Mouse (Mus musculus): ENCODE measurements around the gene Gm47283.
"Not testable (repeated sequence)": the region's sequence is repeated elsewhere in the genome, so short reads cannot be mapped to it uniquely, and the experiment has no call there.

Gm47283 gene

GRCm38 (mm10) chrY:90784438-90784837 lies at the start of gene Gm47283:
Gm47283 (plus strand) TSS chrY:90784738.
- DNase-seq: not testable (repeated sequence)

DNA sequence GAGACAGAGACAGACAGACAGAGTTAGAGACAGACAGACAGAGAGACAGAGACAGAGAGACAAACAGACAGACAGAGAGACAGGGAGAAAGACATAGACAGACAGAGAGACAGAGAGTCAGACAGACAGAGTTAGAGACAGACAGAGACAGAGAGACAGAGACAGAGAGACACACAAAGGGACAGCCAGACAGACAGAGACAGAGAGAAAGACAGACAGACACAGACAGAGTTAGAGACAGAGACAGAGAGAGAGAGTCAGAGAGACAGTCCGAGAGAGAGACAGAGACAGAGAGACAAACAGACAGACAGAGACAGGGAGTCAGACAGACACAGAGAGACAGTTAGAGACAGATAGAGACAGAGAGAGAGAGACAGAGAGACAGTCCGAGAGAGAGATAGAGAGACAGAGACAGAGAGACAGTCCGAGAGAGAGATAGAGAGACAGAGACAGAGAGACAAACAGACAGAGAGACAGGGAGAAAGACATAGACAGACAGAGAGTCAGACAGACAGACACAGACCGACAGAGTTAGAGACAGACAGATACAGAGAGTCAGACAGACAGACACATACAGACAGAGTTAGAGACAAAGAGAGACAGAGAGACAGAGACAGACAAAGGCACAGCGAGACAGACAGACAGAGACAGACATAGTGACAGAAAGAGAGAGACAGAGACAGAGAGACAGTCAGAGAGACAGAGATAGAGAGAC lies 49.2 kb upstream of the Gm47283 start:
- DNase-seq: not testable (repeated sequence)

DNA sequence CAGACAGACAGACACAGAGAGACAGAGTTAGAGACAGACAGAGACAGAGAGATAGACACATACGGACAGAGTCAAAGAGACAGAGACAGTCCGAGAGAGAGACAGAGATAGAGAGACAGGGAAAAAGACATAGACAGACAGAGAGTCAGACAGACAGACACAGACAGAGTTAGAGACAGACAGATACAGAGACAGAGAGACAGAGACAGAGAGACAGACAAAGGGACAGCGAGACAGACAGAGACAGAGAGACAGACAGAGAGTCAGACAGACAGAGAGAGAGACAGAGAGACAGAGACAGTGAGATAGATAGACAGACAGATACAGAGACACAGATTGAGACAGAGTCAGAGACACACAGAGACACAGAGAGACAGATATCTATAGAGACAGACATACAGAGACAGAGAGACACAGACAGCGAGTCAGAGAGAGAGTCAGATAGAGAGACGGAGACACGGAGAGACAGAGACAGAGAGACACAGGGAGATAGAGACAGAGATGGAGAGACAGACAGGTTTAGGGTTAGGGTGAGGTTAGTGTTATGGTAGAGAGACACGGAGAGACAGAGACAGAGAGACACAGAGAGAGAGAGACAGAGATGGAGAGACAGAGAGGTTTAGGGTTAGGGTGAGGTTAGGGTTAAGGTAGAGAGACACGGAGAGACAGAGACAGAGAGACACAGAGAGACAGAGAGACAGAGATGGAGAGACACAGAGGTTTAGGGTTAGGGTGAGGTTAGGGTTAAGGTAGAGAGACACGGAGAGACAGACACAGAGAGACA lies 48.1 kb upstream of the Gm47283 start:
- DNase-seq: not testable (repeated sequence)

DNA sequence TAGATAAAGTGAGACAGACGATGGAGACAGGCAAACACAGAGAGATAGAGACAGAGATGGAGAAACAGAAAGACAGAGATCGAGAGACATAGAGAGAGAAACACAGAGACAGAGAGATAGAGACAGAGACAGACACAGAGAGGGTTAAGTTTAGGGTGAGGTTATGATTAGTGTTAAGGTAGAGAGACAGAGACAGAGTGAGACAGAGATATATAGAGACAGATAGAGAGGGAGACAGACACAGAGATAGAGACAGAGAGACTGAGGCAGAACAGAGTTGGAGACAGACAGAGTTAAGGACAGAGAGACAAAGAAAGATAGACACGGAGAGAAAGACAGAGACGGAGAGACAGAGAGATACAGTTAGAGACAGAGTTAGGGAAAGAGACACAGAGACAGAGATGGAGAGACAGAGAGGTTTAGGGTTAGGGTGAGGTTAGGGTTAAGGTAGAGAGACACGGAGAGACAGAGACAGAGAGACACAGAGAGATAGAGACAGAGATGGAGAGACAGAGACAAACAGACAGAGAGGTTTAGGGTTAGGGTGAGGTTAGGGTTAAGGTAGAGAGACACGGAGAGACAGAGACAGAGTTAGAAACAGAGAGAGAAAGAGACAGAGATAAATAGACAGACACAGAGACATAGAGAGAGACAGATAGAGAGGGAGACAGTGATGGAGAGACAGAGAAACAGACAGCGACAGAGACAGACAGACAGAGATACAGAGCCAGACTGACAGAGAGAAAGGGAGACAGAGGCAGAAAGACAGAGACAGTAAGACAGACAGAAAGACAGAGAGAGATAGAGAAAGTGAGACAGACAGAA lies 46.7 kb upstream of the Gm47283 start:
- DNase-seq: no peak

- DNase-seq: no peak
These were observed 46.2 kb upstream of the Gm47283 start for GRCm38 (mm10) chrY:90738431-90738680.

GRCm38 (mm10) chrY:90738841-90739530 lies 45.6 kb upstream of the Gm47283 start:
- DNase-seq: peak; percentile 48

DNA sequence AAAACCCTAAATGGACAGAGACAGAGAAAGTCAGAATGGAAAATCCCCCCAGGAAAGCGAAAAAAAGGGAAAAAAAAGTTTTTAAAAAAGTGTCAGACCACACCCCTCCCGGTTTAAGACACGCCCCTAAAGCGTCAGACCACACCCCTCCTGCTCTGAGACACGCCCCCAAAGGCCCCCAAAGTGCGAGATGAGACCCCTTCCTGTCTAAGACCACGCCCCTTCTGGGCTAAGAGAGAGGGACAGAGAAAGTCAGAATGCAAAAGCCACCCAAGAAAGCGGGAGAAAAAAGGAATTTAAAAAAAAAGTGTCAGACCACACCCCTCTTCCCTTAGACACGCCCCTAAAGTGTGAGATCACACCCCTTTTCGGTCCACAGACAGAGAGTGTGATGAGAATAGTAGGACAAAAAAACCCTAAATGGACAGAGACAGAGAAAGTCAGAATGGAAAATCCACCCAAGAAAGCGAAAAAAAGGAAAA lies 45.0 kb upstream of the Gm47283 start:
- DNase-seq: peak; percentile 57

DNA sequence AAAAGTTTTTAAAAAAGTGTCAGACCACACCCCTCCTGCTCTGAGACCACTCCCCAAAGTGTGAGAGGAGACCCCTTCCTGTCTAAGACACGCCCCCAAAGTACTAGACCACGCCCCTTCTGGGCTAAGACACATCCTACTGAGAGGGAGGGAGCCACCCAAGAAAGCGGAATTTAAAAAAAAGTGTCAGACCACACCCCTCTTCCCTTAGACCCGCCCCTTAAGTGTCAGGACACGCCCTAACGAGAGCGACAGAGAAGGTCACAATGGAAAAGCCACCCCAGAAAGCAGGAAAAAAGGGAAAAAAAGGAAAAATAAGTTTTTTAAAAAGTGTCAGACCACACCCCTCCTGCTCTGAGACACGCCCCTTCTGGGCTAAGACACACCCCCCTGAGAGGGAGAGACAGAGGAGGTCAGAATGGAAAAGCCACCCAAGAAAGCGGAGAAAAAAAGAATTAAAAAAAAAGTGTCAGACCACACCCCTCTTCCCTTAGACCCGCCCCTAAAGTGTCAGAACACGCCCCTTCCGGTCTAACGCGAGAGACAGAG lies 44.5 kb upstream of the Gm47283 start:
- peak; percentile 66 for DNase-seq

- peak; percentile 60 for DNase-seq
These were observed 43.5 kb upstream of the Gm47283 start for GRCm38 (mm10) chrY:90741006-90741405.

DNA sequence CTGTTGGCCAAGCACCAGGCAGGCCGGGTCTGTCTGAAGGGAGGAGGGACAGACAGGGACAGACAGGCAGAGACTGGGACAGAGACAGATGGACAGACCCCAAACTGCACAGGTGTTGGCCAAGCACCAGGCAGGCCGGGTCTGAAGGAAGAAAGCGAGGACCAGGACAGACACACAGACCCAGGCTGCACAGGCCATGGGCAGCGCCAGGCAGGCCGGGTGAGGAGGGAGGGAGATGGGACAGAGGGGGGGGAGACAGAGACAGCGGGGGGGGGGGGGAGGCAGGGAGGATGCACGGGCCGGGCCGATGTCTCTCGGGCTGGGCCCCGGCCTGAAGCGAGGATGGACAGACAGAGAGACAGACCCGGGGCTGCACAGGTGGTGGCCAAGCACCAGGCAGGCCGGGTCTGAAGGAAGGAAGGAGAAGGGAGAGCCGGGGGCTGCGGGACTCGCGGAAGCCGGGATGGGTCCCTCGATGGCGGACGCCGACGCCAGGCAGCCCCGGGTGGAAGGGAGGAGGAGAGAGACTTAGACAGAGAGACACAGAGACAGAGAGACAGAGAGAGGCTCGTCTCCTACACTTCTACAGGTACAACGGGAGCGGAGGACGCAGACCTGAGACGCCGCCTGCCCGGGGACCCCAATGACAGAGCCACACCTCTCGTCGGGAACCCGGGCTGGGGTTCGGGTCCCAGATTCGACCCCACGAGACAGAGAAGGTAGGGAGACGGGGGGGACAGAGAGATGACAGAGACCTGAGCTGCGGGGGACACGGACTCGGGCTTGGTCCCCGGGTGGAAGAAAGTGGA lies 42.9 kb upstream of the Gm47283 start:
- peak; percentile 59 for DNase-seq

GRCm38 (mm10) chrY:90742261-90743052 lies 42.1 kb upstream of the Gm47283 start:
- DNase-seq: peak; percentile 14

GRCm38 (mm10) chrY:90743053-90743810 lies 41.3 kb upstream of the Gm47283 start:
- peak; percentile 38 for DNase-seq

GRCm38 (mm10) chrY:90743811-90744220 lies 40.7 kb upstream of the Gm47283 start:
- peak; percentile 12 for DNase-seq

- peak; percentile 92 for DNase-seq
These were observed 40.1 kb upstream of the Gm47283 start for GRCm38 (mm10) chrY:90744381-90744981.

GRCm38 (mm10) chrY:90745256-90745655 lies 39.3 kb upstream of the Gm47283 start:
- not testable (repeated sequence) for DNase-seq

DNA sequence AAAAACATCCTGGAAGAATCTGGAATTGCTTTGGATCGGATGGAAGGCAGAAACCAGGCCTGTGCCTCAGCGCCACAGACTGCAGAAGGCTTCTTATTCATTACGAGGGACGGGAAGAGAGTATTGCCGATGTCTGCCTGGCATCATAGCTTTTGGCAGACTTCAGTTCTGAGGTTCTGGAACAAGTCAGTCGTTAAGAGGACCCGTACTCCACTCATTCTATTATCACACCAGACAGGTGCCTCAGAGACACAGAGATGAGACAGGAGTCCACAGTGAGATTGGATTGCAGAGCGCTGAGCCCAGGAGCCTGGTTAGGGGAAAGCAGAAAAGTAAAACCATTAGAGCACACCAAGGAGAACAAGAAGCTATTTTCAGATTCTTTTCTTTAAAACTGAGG lies 29.8 kb upstream of the Gm47283 start, which contains the start of gene Gm21860:
Gm21860 (minus strand) TSS at position 101 of the 400 bp plus-strand sequence.
- DNase-seq: not testable (repeated sequence)

DNA sequence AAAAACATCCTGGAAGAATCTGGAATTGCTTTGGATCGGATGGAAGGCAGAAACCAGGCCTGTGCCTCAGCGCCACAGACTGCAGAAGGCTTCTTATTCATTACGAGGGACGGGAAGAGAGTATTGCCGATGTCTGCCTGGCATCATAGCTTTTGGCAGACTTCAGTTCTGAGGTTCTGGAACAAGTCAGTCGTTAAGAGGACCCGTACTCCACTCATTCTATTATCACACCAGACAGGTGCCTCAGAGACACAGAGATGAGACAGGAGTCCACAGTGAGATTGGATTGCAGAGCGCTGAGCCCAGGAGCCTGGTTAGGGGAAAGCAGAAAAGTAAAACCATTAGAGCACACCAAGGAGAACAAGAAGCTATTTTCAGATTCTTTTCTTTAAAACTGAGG lies 54.5 kb downstream of the Gm47283 start, which contains the start of gene Gm21748:
Gm21748 (minus strand) TSS at position 101 of the 400 bp plus-strand sequence.
- not testable (repeated sequence) for DNase-seq

All from thymus, postnatal 4 days (tissue).